Mouse (Mus musculus) R1 (cell line): ENCODE results near the gene Rtl5.

ENCODE experiments used
- DNase-seq: peaks from one replicate; pipeline ENCODE4 v3.0.0-alpha.2; 2018; ENCODE audit warnings: low read depth, low spot score

Gene Rtl5

DNA sequence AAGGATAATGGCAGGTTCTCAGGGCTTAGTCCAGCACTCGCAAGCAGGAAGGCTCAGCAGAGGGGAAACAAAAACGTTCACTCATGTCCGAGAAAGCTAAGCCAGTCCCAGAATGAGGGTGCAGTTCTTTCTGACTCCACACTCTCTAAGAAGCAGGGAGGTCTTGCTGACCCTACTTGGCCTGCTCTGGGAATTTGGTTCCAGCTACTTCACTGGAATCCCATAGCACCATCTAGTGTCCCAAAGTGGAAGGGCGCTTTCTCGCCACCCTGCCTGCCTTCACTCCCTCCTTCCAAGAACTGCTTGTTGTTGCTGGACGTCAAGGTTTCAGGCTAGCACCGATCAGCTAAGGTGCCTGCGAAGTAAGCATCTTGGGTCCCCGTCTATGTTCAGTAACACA is 5.0 kb downstream of the Rtl5 start:
- peak; percentile 68 for DNase-seq

DNA sequence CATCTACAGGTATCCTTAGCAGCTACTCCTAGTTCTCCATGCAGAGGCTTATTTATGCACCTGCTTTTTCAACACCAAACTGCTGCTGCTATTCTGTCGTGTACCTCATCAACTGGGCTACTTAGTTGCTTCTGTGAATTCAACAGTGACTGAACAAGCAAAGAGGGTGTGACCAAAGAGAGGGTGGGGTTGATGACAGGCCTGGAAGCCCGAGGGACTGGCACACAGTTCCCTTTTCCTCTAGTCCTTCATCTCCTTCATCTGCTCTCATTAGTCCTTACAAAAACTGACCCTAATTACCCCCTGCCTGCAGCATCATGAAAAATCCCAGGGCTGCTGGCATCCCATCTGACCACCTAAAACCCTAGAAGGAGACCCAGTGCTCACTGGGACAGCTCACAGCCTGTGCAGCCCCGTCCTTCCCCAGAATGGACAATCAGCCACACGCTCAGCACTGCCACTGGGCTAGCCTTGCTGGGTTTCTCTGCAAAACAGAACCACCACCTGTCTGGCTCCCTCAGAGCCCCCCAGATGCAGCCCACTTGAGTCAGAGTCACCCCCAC is 5.8 kb downstream of the Rtl5 start:
- DNase-seq, result no peak

DNA sequence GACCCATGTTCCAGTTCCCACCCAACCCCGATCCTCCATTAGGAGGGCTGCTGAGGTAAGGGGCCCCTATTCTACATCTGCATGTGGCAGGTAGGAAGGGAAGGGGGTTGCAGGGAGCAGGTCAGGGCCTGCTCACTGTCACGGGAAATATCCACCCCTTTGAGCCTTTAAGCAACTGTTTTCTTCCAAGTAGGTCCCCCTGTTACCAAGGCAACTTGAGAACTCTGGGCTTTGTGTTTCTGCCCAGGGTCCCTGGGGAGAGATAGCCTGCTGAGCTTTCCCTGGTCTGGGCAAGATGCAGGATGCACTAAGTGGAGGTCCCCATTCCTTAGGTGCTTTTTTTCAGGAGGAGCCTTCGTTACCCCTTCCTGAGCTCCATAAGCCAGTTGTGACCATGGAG is 7.0 kb downstream of the Rtl5 start:
- no peak for DNase-seq

GRCm38 (mm10) chrX:102060891-102061290 is 10.2 kb downstream of the Rtl5 start:
- DNase-seq, result no peak

GRCm38 (mm10) chrX:102060243-102060642 is 10.9 kb downstream of the Rtl5 start:
- DNase-seq, result no peak

DNA sequence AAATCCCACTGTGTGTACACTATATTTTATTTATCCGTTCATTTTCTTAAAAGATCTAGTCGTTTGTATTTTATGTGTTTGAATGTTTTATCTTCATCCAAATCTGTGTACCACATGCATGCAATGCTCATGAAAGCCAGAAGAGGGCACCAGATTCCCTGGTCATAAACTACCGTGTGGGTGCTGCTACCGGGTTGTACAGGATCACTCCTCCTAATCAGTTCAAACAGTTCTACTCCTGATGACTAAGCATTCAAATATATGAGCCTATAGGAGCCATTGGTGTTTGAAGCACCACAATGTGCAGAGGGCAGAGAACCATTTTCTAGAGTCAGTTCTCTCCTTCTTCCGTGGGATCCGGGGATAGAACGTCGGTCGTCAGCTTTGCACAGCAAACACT is 11.7 kb downstream of the Rtl5 start:
- peak; percentile 42 for DNase-seq

GRCm38 (mm10) chrX:102054009-102054408 is 17.1 kb downstream of the Rtl5 start:
- DNase-seq, result no peak

DNA sequence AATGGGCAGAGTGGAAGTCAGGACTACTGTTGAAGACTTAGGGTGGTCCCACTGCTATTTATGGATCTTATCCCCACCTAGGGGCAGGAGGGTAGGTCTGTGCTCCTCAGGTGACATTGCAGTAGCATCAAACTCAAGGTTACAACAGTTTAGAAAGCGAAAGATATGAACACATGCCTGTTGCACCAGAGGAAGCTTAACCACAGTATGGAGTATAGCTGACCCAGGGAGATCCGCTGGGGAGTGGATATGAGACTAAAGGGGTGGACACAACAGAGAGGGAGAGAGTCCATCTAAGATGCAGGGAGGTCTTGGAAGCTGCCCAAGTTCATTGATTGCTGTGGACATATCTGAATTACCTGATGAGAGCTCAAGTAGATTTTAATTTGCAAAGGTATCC is 17.7 kb downstream of the Rtl5 start:
- no peak for DNase-seq

DNA sequence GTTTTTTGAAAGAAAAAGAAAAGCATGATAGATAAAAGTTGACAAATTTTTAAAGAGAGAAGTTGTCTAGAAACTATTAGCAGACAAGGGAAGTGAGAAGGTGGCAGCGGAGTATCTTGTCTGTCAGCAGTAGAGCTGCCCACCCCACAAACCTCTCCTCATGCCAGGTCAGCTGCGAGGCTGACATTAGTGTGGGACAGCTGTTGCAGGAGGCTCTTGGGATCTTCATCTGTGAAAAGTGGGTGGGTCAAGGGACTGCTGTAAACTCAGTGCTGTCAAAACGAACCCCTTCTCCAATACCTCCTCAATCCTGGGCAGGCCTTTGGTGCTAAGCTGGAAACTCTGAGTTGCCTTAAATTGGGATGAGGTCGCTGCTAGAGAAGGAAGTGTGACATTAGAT is 19.9 kb downstream of the Rtl5 start:
- no peak for DNase-seq

- no peak for DNase-seq
These were observed 20.6 kb downstream of the Rtl5 start for GRCm38 (mm10) chrX:102050552-102050951.

DNA sequence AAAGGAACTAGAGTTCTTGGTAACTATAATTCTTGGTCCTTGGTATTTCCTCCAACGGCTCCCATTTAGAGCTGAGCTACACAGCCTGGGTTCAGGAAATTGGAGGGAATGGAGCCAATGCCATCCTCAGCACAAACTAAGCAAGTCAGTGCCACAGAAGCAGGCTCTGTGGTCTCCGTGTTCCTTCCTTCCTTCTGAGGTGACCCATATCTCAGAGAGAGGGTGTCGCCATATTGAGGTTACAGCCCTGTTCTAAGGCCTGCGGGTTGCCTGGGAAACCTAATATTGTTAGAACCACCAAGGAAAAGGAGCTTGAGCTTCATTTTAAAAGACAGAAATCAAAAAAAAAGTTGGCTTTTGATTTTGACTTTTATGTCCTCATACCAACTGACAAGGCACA is 28.7 kb downstream of the Rtl5 start:
- DNase-seq, result no peak

DNA sequence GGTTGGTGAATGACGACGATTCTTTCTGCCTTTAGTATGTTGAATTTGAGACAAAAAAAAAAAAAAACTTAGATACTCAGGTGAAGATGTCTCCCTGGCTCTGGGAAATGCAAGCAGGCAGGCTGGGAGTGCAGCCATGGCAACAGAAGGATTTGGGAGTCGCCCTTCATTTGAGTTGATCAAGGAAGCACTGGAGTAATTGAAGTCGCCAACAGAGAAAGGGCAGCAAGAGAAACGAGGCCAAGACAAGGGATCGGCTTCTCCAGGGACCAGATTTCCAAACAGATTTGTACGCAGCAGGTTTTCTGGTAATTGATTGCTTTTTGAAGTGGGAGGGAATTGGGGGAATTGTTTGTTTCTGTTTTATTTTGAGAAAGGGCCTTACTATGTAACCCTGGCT is 29.5 kb downstream of the Rtl5 start:
- no peak for DNase-seq

- DNase-seq, result no peak
These were observed 33.6 kb downstream of the Rtl5 start for GRCm38 (mm10) chrX:102037506-102037905.

DNA sequence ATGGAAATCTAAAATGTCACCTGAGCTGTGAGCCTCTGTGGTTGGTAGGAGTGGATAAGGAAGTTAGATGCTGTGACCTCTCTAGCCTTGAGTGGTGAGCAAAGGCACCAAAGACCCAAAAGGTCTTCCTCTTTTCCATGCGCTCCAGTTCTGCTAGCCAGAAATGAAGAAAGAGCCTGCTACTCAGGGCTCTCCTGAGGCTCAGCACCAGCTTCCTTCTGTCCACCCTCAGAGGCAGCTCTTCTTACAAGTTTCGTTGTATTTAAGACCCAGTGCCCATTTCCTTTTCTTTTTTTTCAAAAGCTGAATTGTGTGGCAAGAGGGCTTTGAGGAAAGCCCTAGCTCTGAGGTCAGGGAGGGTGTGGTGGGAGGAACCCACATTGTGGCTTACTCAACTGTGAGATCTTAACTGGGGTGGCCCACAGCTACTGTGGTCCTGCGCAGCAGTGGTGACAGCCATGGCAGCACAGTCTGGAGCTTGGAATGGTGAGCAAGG is 34.2 kb downstream of the Rtl5 start:
- no peak for DNase-seq

GRCm38 (mm10) chrX:102035671-102036070 is 35.4 kb downstream of the Rtl5 start:
- no peak for DNase-seq

- DNase-seq, result no peak
These were observed 37.5 kb downstream of the Rtl5 start for GRCm38 (mm10) chrX:102033566-102033965.

GRCm38 (mm10) chrX:102032431-102032830 is 38.7 kb downstream of the Rtl5 start:
- no peak for DNase-seq

- DNase-seq, result peak; percentile 21
These were observed 39.3 kb downstream of the Rtl5 start for GRCm38 (mm10) chrX:102031851-102032250.

GRCm38 (mm10) chrX:102024976-102025375 is 46.1 kb downstream of the Rtl5 start:
- DNase-seq, result no peak

DNA sequence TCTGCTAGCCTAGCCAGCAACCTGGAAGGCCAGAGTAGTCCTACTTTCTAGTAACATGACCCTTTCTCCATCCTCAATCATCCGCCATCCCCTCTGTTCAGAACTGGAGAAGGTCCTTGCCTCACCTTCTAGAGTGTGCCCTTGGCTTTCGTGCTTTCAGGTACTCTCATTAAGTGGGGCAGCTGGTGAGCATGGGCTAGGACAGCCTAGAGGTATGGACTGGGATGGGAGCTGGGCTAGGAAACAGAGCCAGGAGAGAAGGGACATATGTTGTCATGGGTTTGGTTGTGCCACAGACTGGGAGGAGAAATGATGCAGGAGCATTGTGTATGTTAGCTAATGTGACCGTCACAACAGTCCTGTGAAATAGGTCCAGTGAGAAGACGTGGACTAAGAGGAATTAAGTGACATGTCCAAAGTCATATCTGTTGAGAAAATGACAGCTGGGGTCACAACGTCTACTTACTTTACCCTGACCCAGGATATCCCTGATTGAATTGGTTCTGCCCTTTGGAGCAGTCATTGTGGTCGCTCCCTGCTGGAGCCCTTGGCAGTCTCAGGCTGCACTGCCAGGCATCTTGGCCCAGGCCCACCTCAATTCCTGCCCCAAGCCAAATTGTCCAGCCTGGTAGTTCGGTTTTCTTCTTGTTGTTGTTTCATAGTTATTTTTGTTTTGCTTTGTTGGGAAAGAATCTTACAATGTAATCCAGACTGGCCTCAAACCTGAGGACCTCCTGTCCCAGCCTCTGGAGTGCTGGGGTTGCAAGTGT is 51.4 kb downstream of the Rtl5 start:
- no peak for DNase-seq

GRCm38 (mm10) chrX:102018890-102019289 is 52.2 kb downstream of the Rtl5 start:
- no peak for DNase-seq

GRCm38 (mm10) chrX:102017213-102017923 is 53.7 kb downstream of the Rtl5 start:
- peak; percentile 9 for DNase-seq
